In genomic region chr16:67284664-67285063, GRCm38 (mm10) we compare ENCODE assay signal across 12 mouse cellular contexts.
"Had no signal": no experiment of that assay in that cellular context is flagged by ENCODE, and none has a peak within 500 bp of the region (broad histone marks: within the 10 kb centered on the region; RNA-seq: fewer than 3 reads in every experiment).

No protein-coding gene starts in this region.

- H3K27ac ChIP-seq: midbrain, embryonic 10.5 days; midbrain, embryonic 12.5 days; neural tube, embryonic 12.5 days had no signal

- H3K4me1 ChIP-seq: midbrain, embryonic 10.5 days; midbrain, embryonic 12.5 days; neural tube, embryonic 12.5 days had no signal

- H3K4me3 ChIP-seq: midbrain, embryonic 10.5 days; midbrain, embryonic 12.5 days; neural tube, embryonic 12.5 days had no signal

- DNase-seq: lung, adult 18-20 months; lung, embryonic 14.5 days; lung, postnatal 10 days; lung, postnatal 4 days; midbrain, embryonic 14.5 days; right cerebral cortex, postnatal 14 days; thymus, adult 18-20 months; thymus, postnatal 14 days; thymus, postnatal 36 days had no signal
